Mouse (Mus musculus) liver, adult 2 months (tissue): ENCODE results near the gene Gm44965.

Experiments used
- CTCF ChIP-seq: fragments of 200-500 bp; IDR thresholded peaks from 2 replicates; pipeline ENCODE4 v1.5.1; 2011; ENCODE audit warnings: low read depth, low read length, control low read depth
- POLR2A ChIP-seq: fragments of 200-500 bp; IDR thresholded peaks from 2 replicates; pipeline ENCODE4 v1.6.1; 2011; ENCODE audit warnings: low read length, control low read depth; ENCODE audit not compliant: insufficient read depth; ENCODE audit errors: extremely low read depth

DNA sequence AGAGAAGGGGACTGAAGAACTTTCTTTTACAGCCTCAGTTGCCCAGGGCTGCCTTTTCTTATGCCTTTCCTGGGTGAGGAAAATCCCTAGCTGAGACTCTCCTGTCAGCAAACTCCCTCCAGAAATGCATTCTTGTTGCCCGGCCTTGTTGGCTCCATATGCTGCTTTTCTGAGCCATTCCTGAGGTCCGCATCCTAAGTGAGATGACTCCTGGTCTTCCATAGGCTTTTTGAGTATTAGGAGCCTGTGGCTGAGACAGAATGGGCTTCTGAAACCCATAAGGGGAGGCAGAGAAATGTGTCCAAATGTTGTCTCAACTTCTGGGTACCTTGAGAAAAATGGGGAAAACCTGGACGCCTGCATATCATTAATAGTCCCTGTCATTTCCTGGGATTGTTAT is 19.8 kb upstream of the Gm44965 start:
- TF ChIP-seq CTCF (no peak), POLR2A (no peak)
